Mouse (Mus musculus) kidney, embryonic 14.5 days (tissue): ENCODE measurements around the gene Hnrnpll. TPM values are rescaled to one million over a fixed set of nuclear protein-coding genes. Genes with fewer than 3 reads are reported as not detected.
"Not testable (repeated sequence)": the region's sequence is repeated elsewhere in the genome, so short reads cannot be mapped to it uniquely, and the experiment has no call there.

Experiments
- ATAC-seq: fragments of 200-750 bp; cut with Nextera tagmentation; 2 replicates; pipeline ENCODE4 v1.8.0; 2017; ENCODE audit warnings: moderate number of reproducible peaks, mild to moderate bottlenecking, moderate TSS enrichment, moderate library complexity; ENCODE audit not compliant: low FRiP score, low TSS enrichment
- H3K27ac ChIP-seq: fragments of 300-500 bp; sonication (generic); 2 replicates; pipeline ENCODE4 v1.5.1; 2014; ENCODE audit warnings: low read depth, mild to moderate bottlenecking, low read length, moderate library complexity, mixed read lengths
- H3K27me3 ChIP-seq: fragments of 300-500 bp; sonication (generic); 2 replicates; pipeline ENCODE4 v1.6.1; 2014; ENCODE audit warnings: mild to moderate bottlenecking, low read length; ENCODE audit not compliant: control insufficient read depth, insufficient read depth
- H3K36me3 ChIP-seq: fragments of 300-500 bp; sonication (generic); 2 replicates; pipeline ENCODE4 v1.6.1; 2014; ENCODE audit warnings: low read length, mixed read lengths; ENCODE audit not compliant: control insufficient read depth, insufficient read depth
- H3K4me1 ChIP-seq: fragments of 300-500 bp; sonication (generic); 2 replicates; pipeline ENCODE4 v1.6.1; 2014; ENCODE audit warnings: low read length, mixed read lengths; ENCODE audit not compliant: control insufficient read depth, insufficient read depth
- H3K4me2 ChIP-seq: fragments of 300-500 bp; sonication (generic); replicated peaks from 2 replicates; pipeline ENCODE4 v1.6.1; 2014; ENCODE audit warnings: low read depth, mild to moderate bottlenecking, low read length
- H3K4me3 ChIP-seq: fragments of 300-500 bp; sonication (generic); 2 replicates; pipeline ENCODE4 v1.5.1; 2014; ENCODE audit warnings: mild to moderate bottlenecking, low read length
- H3K9ac ChIP-seq: fragments of 300-500 bp; sonication (generic); 2 replicates; pipeline ENCODE4 v1.6.1; 2014; ENCODE audit warnings: low read depth, mild to moderate bottlenecking, low read length, moderate library complexity
- H3K9me3 ChIP-seq: fragments of 300-500 bp; sonication (generic); 2 replicates; pipeline ENCODE4 v1.6.1; 2016; ENCODE audit warnings: low read length; ENCODE audit not compliant: control insufficient read depth
- WGBS: fragments of 180-500 bp; shearing (Covaris S2); extraction: QIAGEN DNeasy Blood & Tissue Kit; methylation state at CpG from one replicate; pipeline ENCODE4 v1.1.7; 2014; 5-methylcytosine and 5-hydroxymethylcytosine counted together
- polyA plus RNA-seq: library from polyadenylated mRNA; unstranded; fragments of >200 nt; fragmentation: Nextera tagmentation; extraction: Ambion mirVana; gene quantifications from 2 replicates; pipeline ENCODE4 v1.2.1, GENCODE M21; 2014

Hnrnpll gene
- polyA plus RNA-seq, 1 experiment from 2014 or later: 90.1 TPM

GRCm38 (mm10) chr17:80062620-80063010, 481 bp upstream of the Hnrnpll start:
- Histone ChIP-seq H3K4me3 (peak overlapping the region; percentile 90), H3K27me3 (no peaks in the 10 kb centered on the region), H3K27ac (peak overlapping the region; percentile 99; the same call in 1 of the 2 replicates), H3K4me1 (peaks cover 14% of the 10 kb centered on the region), H3K36me3 (no peaks in the 10 kb centered on the region; the same call in 1 of the 2 replicates), H3K9ac (peak overlapping the region; percentile 99), H3K4me2 (peak overlapping the region; percentile 57), H3K9me3 (no peaks in the 10 kb centered on the region)
- WGBS: under 1% methylated on average over 15 of the region's 15 CpGs
- peak; percentile 24; the same call in 1 of the 2 replicates for ATAC-seq

GRCm38 (mm10) chr17:80060828-80061782, 1.0 kb downstream of the Hnrnpll start:
- peak; percentile 13; the same call in 1 of the 2 replicates for ATAC-seq
- H3K27me3 ChIP-seq: no peaks in the 10 kb centered on the region
- H3K4me3 ChIP-seq: peak overlapping the region; percentile 90
- no peaks in the 10 kb centered on the region; the same call in 1 of the 2 replicates for H3K36me3 ChIP-seq
- no peaks in the 10 kb centered on the region for H3K9me3 ChIP-seq
- H3K4me1 ChIP-seq: peaks cover 14% of the 10 kb centered on the region
- H3K4me2 ChIP-seq: peak overlapping the region; percentile 62
- WGBS: under 1% methylated on average over 74 of the region's 83 CpGs
- H3K9ac ChIP-seq: peak overlapping the region; percentile 99
- peak overlapping the region; percentile 99 for H3K27ac ChIP-seq

- Histone ChIP-seq H3K4me1 (peaks cover 14% of the 10 kb centered on the region), H3K9me3 (no peaks in the 10 kb centered on the region), H3K27me3 (no peaks in the 10 kb centered on the region), H3K27ac (no peak overlapping the region), H3K9ac (peak overlapping the region; percentile 99; the same call in 1 of the 2 replicates), H3K4me2 (peak overlapping the region; percentile 62), H3K36me3 (no peaks in the 10 kb centered on the region; the same call in 1 of the 2 replicates), H3K4me3 (peak overlapping the region; percentile 90)
- no peak for ATAC-seq
- WGBS: 10% methylated on average over 5 of the region's 5 CpGs
Observed at GRCm38 (mm10) chr17:80060151-80060550, 2.0 kb downstream of the Hnrnpll start.

GRCm38 (mm10) chr17:80059731-80060130, 2.4 kb downstream of the Hnrnpll start:
- peak overlapping the region; percentile 90 for H3K4me3 ChIP-seq
- no peak overlapping the region; the same call in 1 of the 2 replicates for H3K9ac ChIP-seq
- peak overlapping the region; percentile 62 for H3K4me2 ChIP-seq
- no peaks in the 10 kb centered on the region for H3K9me3 ChIP-seq
- H3K27me3 ChIP-seq: no peaks in the 10 kb centered on the region
- H3K4me1 ChIP-seq: peaks cover 14% of the 10 kb centered on the region
- ATAC-seq: no peak
- H3K27ac ChIP-seq: no peak overlapping the region
- H3K36me3 ChIP-seq: no peaks in the 10 kb centered on the region; the same call in 1 of the 2 replicates
- 7% methylated on average over 1 of the region's 1 CpGs for WGBS

- 20% methylated on average over 1 of the region's 1 CpGs for WGBS
- peaks cover 14% of the 10 kb centered on the region for H3K4me1 ChIP-seq
- H3K27ac ChIP-seq: no peak overlapping the region
Observed at GRCm38 (mm10) chr17:80058501-80058900, 3.6 kb downstream of the Hnrnpll start.

GRCm38 (mm10) chr17:80053931-80054734, 8.0 kb downstream of the Hnrnpll start:
- WGBS: 87% methylated on average over 26 of the region's 27 CpGs
- H3K36me3 ChIP-seq: peaks cover 45% of the 10 kb centered on the region
- H3K4me3 ChIP-seq: no peak overlapping the region

More at GRCm38 (mm10) chr17:80058501-80058900, 3.6 kb downstream of the Hnrnpll start:
- Histone ChIP-seq H3K4me3 (no peak overlapping the region), H3K9me3 (no peaks in the 10 kb centered on the region), H3K4me2 (no peak overlapping the region), H3K27me3 (no peaks in the 10 kb centered on the region), H3K9ac (no peak overlapping the region), H3K36me3 (peaks cover 6% of the 10 kb centered on the region; the same call in 1 of the 2 replicates)
- ATAC-seq: no peak

GRCm38 (mm10) chr17:80051682-80052081, 10.5 kb downstream of the Hnrnpll start:
- no peak overlapping the region for H3K4me2 ChIP-seq
- no peak overlapping the region for H3K9ac ChIP-seq
- no peak for ATAC-seq
- H3K4me1 ChIP-seq: no peaks in the 10 kb centered on the region
- no peaks in the 10 kb centered on the region for H3K9me3 ChIP-seq
- WGBS: 81% methylated on average over 1 of the region's 1 CpGs
- H3K27ac ChIP-seq: no peak overlapping the region
- H3K4me3 ChIP-seq: no peak overlapping the region
- peaks cover 66% of the 10 kb centered on the region for H3K36me3 ChIP-seq
- no peaks in the 10 kb centered on the region for H3K27me3 ChIP-seq

More at GRCm38 (mm10) chr17:80053931-80054734, 8.0 kb downstream of the Hnrnpll start:
- ATAC-seq: no peak
- Histone ChIP-seq H3K4me1 (peaks cover 2% of the 10 kb centered on the region; the same call in 1 of the 2 replicates), H3K27me3 (no peaks in the 10 kb centered on the region), H3K9ac (no peak overlapping the region), H3K9me3 (no peaks in the 10 kb centered on the region), H3K27ac (no peak overlapping the region), H3K4me2 (no peak overlapping the region)

- not testable (repeated sequence) for H3K4me3 ChIP-seq, H3K27ac ChIP-seq, H3K9me3 ChIP-seq, H3K9ac ChIP-seq, H3K4me2 ChIP-seq, H3K27me3 ChIP-seq, ATAC-seq, H3K4me1 ChIP-seq
- H3K36me3 ChIP-seq: peaks cover 79% of the 10 kb centered on the region
Observed at GRCm38 (mm10) chr17:80049300-80049699, 12.8 kb downstream of the Hnrnpll start.
